Mouse (Mus musculus): ENCODE data around the gene Atp2c2.

Gene Atp2c2

GRCm38 (mm10) chr8:119699549-119700134 is at the start of gene Atp2c2:
Gene Atp2c2, plus strand, starts transcription at chr8:119700009.
- 8% methylated on average over 26 of the region's 26 CpGs for WGBS

DNA sequence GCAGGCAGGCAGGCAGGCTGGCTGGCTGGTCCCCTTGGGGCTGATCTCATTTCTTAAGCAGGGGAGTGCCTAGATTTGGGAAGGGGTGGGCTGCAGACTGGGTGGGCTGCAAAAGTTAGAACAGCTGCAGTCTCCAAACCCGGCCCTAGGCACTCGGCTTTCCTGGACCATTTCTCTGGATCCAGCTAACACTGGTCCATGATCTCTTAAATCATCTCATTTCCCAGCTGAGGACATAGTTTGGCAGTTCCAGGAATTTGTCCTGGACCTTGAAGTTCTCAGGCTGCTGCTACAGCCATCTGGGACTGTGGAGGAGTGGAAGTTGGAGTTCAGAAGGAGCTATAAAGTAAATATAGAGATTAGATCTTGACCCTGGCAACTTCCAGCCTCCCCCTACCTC is 48.5 kb upstream of the Atp2c2 start:
- WGBS = 79% methylated on average over 2 of the region's 2 CpGs

- WGBS = 56% methylated on average over 5 of the region's 5 CpGs
Observed at GRCm38 (mm10) chr8:119656709-119657464, 42.9 kb upstream of the Atp2c2 start.

DNA sequence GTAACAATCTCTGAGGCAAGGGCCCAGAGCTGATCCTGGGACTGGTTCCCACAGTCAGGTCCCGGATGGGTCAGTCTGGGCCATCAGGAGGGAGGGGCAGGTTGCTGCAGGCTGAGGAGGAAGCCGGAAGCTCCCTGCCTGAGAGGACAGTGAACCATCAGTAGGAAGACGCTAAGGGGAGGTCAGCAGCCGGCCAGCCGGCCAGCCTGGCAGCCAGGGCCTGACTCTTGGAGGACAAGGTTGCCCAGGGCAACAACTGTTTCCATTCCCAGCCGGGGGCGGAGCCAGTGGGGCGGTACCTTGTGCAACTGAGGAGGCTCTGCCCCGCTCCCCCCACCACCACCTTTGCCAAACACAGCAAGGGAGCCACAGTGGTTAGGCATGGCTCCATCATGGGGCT is 38.7 kb upstream of the Atp2c2 start:
- 32% methylated on average over 9 of the region's 9 CpGs for WGBS

- WGBS = 74% methylated on average over 6 of the region's 6 CpGs
Observed at GRCm38 (mm10) chr8:119661892-119662291, 37.9 kb upstream of the Atp2c2 start.

- 74% methylated on average over 11 of the region's 11 CpGs for WGBS
Observed at GRCm38 (mm10) chr8:119663440-119663839, 36.4 kb upstream of the Atp2c2 start.

DNA sequence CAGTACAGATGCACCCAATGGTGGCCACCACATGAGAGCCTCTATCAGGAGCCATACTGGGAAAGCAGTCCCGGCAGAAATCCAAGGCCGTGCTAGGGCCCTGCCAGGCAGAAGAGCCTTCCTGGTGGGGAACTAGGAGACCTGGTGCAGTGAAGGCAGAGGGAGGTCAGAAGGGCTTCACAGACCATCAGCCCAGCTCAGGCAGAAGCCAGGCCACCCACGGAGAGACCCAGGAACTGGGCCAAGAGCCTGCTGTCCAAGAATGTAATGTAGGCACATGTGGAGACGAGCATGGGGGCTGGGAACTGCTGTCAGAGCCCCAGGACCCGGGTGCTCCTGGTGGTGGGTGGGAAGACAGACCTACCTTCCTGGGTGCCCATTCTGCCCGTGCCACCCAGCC is 34.5 kb upstream of the Atp2c2 start:
- WGBS = 75% methylated on average over 6 of the region's 6 CpGs

DNA sequence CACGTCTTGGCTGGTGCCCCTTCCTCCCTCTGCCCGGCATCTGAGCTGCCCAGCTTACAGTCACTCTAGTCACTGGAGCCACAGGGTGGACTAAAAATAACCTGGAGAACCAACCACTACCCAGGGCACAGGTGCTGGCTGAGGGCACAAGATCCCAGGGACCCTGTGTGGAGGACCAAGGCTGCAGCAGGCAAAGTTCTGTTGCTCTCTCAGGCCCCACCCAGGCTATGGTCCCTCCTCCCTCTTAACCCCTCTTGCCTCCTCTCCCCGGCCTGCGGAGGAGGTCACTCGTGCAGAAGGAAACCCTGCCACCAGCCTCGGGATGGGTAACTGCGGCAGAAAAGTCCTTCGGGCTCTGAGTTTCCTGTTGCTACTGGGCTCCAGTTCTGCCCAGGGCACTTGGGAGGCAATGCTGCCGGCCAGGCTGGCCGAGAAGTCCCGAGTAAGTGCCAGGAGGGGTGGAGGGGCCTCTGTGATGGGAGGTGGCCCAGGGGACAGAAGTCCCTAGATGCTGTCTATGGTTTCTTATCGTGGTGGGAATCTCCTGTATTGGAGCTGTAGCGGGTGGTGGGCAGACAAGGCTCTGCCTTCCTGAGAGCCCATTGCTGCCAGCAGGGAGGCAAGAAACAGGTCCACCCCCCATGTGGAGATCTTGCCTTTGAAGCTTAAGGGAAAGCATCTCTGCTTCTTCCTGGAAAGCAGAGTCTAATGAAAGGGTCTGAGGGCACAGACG is 33.4 kb upstream of the Atp2c2 start, which contains the start of gene Wfdc1:
Gene Wfdc1 (plus strand): TSS at position 147 of the 733 bp plus-strand sequence.
- WGBS = 42% methylated on average over 14 of the region's 14 CpGs

DNA sequence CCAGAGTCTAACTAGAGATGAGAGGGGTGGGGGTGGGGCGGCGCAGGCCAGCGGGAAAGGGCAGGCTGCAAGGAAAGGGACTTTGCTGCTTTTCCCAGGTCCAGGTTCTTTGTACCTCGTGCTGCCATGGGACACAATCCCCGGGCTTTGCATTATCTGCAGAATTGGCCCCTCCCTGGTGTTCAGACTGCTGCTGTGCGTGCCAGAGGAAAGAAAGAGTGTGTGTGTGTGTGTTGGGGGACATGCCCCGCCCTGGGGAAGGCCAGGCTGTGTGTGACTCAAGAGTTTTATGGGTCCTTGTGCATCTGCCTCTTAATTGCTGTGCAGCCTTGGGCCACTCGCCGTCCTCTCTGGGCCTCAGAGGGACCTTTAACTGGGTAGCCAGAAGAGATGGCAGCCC is 31.4 kb upstream of the Atp2c2 start:
- WGBS = 61% methylated on average over 9 of the region's 9 CpGs

DNA sequence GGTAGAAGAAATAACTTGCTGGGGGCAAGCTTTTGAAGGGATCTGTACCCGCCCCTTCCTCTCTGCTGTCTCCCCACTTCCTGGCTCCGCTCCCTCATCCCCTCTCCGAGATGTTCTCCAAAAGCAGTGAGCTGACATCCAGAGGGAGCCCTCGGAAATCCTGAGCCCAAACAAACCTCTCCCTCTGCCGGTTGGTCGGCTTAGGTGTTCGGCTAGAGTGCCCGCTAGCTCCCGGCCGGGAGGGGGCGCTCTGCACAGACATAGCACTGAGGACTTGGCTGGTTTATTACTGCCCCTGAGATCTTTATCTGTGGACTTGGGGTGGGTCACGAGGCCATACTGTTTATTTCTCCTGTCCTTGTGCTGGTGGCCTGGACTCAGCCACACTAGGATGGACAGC is 30.5 kb upstream of the Atp2c2 start:
- 62% methylated on average over 12 of the region's 12 CpGs for WGBS

DNA sequence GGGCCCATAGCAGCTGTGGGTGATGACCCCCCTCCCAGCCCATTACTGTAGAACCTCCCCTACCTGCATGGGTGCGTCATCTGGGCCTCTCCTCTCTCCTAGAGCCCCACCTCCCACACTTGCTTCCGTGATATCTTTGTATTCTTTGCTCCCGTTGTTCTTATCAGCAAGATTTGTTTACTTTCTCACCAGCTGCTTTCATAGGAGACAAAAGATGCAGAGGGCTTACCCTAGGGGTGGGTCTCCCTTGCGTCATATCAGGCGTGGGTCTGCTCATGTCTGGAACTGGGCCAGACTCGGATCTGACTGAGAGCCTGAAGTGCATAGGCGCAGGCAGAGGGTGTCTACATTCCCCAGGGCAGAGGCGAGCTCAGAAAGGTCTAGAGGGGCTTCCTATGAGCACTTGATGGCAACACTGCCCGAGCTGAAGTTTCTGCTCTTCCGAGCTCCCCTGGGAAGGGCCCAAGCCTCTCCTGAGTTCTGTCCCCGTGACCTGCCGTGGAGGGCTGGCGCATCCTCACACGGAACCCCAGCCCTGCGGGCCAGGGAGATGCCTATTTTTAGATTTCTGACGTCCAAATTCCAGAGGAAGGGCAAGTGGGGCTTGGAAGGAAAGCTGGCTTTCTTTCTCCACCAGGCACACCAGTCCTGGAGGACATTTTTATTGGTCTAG is 29.3 kb upstream of the Atp2c2 start:
- 58% methylated on average over 16 of the region's 16 CpGs for WGBS

GRCm38 (mm10) chr8:119673976-119674555 is 25.7 kb upstream of the Atp2c2 start:
- WGBS = 77% methylated on average over 11 of the region's 11 CpGs

- WGBS = 75% methylated on average over 5 of the region's 5 CpGs
Observed at GRCm38 (mm10) chr8:119675457-119675856, 24.4 kb upstream of the Atp2c2 start.

- WGBS = 12% methylated on average over 8 of the region's 8 CpGs
Observed at GRCm38 (mm10) chr8:119676389-119676788, 23.4 kb upstream of the Atp2c2 start.

GRCm38 (mm10) chr8:119678138-119678843 is 21.5 kb upstream of the Atp2c2 start:
- 15% methylated on average over 18 of the region's 18 CpGs for WGBS

- 74% methylated on average over 14 of the region's 14 CpGs for WGBS
Observed at GRCm38 (mm10) chr8:119679184-119679583, 20.6 kb upstream of the Atp2c2 start.

- 92% methylated on average over 6 of the region's 6 CpGs for WGBS
Observed at GRCm38 (mm10) chr8:119690602-119691001, 9.2 kb upstream of the Atp2c2 start.

- whole genome bisulfite sequencing = 81% methylated on average over 4 of the region's 4 CpGs
Observed at GRCm38 (mm10) chr8:119691989-119692388, 7.8 kb upstream of the Atp2c2 start.

GRCm38 (mm10) chr8:119694696-119695095 is 5.1 kb upstream of the Atp2c2 start:
- 85% methylated on average over 7 of the region's 7 CpGs for WGBS

- 91% methylated on average over 2 of the region's 2 CpGs for WGBS
Observed at GRCm38 (mm10) chr8:119697163-119697562, 2.6 kb upstream of the Atp2c2 start.

DNA sequence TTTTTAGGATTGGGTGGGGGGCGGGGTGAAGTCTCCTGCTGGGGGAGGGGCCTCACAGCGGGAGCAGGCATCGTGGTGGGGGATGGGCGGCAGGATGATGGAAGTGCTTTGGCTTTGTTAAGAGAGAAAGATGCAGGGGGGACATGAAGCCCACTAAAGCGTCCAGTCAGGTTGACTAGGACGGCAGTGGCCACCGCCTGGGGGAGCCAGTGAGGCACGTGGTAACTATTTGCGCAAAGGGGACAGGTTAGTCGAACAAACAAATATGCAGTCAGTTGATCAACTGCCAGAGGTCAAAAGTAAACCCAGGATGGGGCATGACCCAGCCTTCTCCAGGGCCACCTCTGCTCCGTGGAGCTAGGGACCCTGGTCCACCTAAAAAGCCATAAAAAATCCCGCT is 849 bp upstream of the Atp2c2 start:
- 2% methylated on average over 12 of the region's 12 CpGs for WGBS

Measured in cerebral cortex, adult 2 months (tissue).